Mouse (Mus musculus) brain, embryonic 14.5 days (tissue): ENCODE results near the gene Nup85. TPM values are rescaled to one million over a fixed set of nuclear protein-coding genes. Genes with fewer than 3 reads are reported as not detected.
"Not testable (repeated sequence)": the region's sequence is repeated elsewhere in the genome, so short reads cannot be mapped to it uniquely, and the experiment has no call there.

Experiments
- DNase-seq: peaks from one replicate; pipeline ENCODE4 v3.0.0-alpha.2; 2011; ENCODE audit warnings: low read depth
- CTCF ChIP-seq: fragments of 200-500 bp; IDR thresholded peaks from 2 replicates; pipeline ENCODE4 v1.5.1; 2012; ENCODE audit warnings: inconsistent platforms, mild to moderate bottlenecking, moderate library complexity, borderline replicate concordance; ENCODE audit not compliant: insufficient read depth, insufficient read length; ENCODE audit errors: extremely low read depth
- POLR2A ChIP-seq: fragments of 200-500 bp; IDR thresholded peaks from 2 replicates; pipeline ENCODE4 v1.6.1; 2012; ENCODE audit warnings: mild to moderate bottlenecking, inconsistent platforms, borderline replicate concordance; ENCODE audit not compliant: poor library complexity, insufficient read depth, insufficient read length, severe bottlenecking; ENCODE audit errors: extremely low read depth
- polyA plus RNA-seq: library from polyadenylated mRNA; depleted of rRNA; stranded (reverse); fragments of >200 nt; gene quantifications from 2 replicates; pipeline ENCODE4 v1.2.3, GENCODE M21; 2012; rRNA removed

Gene Nup85
- 105 and 168 TPM in 2 replicates for polyA plus RNA-seq

DNA sequence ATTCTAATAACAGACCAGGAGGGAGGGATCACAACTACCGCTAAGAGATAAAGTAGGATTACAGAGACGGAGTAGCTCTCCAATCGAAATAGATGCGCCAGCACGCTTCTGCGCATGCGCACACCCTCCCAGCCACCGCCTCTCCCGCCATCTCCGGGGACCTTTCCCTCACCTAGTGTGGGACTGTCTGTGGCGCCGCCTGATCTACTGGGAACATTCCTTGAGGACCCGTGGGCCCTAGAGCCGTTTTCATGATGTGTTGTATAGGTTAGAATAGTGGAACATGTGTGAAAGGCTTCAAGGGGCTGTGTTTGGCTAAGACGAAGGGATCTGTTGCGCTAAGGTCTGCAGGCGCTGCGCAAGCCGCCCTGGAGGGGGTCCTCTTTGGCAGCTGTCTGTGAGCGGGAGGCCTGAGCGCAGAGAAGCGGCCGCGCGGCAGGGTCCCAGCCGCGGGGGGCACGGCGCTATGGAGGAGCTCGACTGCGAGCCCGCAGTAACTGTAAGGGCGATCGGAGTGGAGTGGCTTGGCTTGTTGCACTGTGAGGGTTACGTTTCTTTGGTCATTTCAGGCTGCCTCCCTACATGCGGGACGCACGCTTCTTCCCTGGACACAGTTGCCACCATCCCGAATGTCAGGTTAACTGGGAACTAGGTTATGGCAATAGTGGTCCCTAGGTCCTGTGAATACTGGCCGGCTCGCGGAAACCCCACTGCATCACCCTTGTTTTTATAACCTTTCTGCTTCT is at the start of gene Nup85:
Gene Nup85 (plus strand): TSS at position 371 of the 746 bp plus-strand sequence.
- TF ChIP-seq POLR2A (peak; percentile 84), CTCF (no peak)
- DNase-seq, result peak; percentile 98

DNA sequence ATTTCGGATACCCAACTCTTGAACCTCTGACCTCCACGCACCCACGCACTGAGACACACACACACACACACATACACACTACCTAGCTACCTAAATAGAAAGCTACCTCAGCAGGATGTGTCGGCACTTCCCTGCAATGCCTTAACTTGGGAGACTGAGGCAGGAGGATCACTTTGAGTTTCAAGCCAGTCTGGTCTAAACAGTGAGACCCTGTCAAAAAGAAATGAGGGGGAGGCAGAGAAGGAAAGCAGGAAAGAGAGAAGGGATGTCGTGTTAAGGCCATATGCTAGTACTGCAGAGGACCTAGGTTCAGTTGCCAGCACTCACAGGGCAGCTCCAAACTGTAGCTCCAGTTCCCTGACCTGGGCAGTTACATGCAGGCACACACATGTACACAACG is 49.2 kb upstream of the Nup85 start:
- no peak for DNase-seq
- no peak for TF ChIP-seq POLR2A
- no peak for TF ChIP-seq CTCF

DNA sequence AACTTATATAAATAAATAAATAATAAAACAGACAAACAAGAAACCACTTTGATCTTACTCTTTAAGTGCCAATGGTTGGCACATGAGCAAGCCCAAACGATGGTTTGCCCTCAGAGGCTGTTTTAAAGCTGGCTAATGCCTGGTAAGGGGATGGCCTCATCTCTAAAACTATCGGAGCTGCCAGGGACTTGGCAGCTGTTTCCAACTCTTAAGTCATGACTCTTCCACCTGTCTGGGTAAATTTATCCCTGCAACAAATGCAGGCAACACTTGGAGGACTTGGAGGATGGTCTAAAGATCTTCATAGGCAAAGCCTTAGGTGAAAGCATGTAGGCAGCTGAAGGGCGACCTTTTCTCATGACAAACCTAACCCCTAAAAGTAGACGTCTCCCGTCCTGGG is 47.3 kb upstream of the Nup85 start:
- no peak for TF ChIP-seq POLR2A
- TF ChIP-seq CTCF, result no peak

DNA sequence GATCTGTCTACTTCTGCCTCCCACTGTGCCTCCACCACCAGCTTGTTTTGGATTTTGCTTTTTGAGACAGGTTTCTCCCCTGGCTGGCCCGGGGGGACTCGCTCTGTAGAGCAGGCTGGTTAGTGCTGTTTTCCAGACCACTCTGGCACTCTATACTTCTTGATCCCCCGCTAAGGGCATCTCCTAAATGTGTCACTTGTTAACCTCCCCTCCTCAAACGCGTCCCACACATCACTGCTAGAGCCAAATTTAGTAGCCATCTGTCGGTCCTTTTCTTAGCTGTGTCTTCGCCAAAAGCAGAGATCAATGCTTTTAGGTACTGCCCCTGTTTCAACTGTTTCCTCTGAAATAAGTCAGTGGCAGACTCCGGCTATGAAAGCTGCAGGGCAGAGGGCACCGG is 45.5 kb upstream of the Nup85 start:
- no peak for TF ChIP-seq CTCF
- no peak for TF ChIP-seq POLR2A
- DNase-seq, result no peak

More for the DNA sequence above, 47.3 kb upstream of the Nup85 start:
- DNase-seq, result no peak

DNA sequence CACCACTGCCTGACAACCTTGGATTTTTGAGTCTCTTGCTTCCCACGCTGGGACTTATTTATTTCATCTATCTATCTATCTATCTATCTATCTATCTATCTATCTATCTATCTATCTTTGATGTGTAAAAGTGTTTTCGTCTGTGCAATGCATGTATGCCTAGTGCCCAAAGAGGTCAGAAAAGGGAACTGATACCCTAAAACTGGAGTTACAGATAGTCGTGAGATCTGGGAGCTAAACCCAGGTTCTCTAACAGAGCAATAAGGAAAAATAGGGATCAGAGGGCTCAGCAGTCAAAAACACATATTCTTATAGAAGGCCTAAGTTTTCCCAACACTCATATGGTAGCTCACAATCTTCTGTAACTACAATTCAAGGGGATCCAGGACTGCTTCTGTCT is 44.7 kb upstream of the Nup85 start:
- DNase-seq, result no peak
- no peak for TF ChIP-seq POLR2A

DNA sequence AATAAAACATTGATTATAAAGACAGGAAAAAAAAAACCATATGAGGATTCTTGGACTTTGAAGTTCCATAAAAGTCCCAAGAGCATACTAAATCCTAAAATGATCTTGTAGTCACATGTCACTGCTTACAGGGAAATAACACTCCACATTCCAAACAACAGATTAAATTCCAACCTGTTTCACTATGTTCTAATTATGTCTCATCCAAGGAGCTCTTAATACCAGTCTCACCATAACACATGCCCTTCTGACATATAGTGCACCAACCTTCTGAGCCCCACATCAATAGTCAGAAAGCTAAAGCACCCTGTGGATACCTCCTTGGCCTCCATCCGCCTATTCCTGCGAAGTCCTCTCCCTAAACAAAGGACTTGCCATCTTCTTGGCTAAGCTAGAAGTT is 44.0 kb upstream of the Nup85 start:
- no peak for DNase-seq
- no peak for TF ChIP-seq POLR2A

DNA sequence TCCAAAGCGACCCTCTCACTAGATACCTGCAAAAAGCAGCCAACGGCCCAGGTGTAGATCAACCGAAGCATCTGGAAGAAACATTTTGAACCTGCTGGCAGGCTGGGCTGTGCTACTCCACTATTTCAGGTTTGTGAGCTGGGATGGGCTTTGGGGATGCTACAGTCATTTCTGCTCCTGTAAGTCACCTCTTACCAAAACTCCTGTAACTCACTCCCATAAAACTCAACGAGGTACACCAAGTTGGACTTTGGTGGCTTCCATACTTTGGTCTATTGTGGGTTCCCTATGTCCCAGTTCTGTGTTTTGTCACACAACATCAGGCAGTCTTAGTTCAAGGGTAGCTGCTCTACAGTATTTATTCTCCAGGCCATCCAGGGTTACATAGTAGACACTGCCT is 43.2 kb upstream of the Nup85 start:
- no peak for DNase-seq
- TF ChIP-seq POLR2A (no peak), CTCF (no peak)

DNA sequence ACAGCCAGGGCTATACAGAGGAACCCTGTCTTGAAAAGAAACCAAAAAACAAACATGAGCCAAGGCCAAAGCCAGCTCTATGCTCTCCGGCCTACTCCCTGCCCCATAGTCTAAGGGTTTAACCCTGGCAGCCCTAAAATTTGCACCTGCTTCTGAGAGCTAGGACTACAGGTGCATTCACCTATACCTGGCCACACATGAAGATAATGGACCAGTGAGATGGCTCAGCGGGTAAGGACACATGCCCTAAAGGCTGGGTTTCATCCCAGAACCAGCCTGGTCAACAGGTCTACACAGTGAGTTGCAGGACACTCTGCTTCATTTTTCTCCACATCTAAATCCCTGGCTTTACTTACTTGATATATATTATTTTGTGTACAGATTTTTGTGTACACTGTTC is 42.0 kb upstream of the Nup85 start:
- DNase-seq, result no peak
- TF ChIP-seq CTCF (no peak), POLR2A (no peak)

DNA sequence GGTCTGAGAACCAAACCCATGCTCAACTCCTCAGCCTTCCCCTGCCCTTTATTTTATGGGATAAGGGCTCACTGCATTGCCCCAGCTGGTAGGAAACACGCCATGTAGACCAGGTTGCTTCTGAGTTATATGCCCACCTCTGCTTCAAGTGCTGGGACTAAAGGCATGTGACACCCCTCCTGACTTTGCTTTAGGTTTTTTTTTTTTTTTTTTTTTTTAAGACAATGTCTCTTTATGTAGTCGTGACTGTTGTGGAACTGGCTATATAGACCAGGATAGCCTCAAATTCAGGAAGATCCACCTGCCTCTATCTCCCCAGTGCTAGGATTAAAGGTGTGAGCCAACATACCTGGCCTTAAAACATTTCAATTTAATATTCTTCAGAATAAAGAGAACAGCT is 41.5 kb upstream of the Nup85 start:
- no peak for DNase-seq
- no peak for TF ChIP-seq POLR2A
- TF ChIP-seq CTCF, result no peak

DNA sequence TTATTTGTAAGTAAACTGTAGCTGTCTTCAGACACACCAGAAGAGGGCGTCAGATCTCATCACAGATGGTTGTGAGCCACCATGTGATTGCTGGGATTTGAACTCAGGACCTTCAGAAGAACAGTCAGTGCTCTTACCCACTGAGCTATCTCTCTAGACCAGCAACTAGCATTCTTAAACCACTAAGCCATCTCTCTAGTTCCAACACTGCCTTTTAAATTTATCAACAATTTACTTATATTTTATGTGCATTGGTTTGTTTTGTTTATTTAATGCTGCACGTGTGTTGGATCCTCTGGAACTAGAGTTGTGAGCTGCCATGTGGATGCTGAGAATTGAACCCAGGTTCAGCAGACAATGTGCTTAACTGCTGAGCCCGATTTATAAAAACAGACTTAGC is 37.8 kb upstream of the Nup85 start:
- not testable (repeated sequence) for DNase-seq

DNA sequence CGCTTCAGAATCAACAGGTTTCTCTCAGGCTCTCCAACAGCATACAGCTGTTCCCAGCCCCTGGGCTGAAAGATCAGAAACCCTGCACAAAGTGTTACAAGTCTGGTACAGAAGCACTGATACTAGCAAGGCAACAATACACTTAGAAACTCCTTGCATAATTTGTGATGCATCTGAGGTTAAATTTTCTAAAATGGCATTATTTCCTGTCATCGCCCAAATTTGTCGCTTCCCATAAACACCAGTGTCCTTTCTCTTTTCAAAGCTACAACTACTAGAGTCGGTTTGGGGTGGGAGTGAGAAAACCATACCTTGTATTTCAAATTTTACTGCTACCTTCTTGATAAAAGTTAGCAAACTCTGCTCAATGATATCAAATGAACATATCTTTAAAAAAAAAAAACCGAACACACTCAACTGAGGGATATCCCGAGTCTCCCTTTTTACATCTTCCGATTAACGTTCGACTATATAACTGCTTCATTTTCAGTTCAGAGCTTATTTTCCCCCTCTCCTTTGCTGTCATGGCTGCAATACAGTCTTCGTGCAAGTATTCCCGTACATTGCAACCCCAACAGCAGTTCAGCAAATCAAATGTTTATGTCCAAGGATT is 29.4 kb upstream of the Nup85 start:
- peak; percentile 24 for DNase-seq
- TF ChIP-seq POLR2A, result no peak
- TF ChIP-seq CTCF, result no peak

DNA sequence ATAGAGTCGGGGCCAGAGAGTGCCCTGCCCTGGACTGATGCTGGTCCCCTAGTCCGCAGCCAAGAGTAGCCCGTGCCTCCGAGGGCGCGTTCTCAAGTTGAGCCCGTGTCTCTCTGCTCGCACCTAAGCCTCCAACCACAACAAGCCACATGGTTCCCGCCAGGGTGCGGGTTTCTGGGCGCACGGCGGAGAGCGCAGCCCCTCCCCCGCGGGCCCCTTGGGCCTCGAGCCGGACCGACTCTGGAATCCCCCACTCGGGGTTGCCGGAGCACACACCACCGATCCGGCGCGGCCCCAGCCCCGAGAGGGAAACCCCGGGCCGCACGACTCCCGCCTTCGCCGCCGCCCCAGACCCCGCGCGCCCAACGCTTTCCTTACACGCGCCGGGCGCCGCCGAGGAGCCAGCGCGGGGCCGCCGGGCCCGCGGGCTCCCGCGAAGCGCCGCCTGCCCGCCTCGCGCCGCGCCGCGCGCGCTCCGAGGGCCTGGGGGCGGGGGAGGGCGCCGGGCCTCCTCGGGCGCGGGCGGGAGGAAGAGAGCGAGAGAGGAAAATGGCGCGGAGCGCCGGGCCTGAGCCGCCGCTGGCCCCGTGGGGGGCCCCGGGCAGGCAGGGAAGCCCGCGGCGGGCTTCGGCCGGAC is 28.7 kb upstream of the Nup85 start:
- TF ChIP-seq POLR2A (no peak), CTCF (no peak)
- peak; percentile 83 for DNase-seq
